Mouse (Mus musculus): ENCODE data around the gene Cd163l1. TPM values are rescaled to one million over a fixed set of nuclear protein-coding genes. Genes with fewer than 3 reads are reported as not detected.

Cd163l1 gene
- polyA plus RNA-seq (2012; rRNA removed) (0.04 and 0.05 TPM in 2 replicates), polyA plus RNA-seq (2014; fragmentation: Nextera tagmentation; extraction: Ambion mirVana) (0.11 TPM in 2 replicates)

- Histone ChIP-seq H3K27me3 (ENCODE audit: control insufficient read depth, insufficient read depth, low read length) (no peaks in the 10 kb centered on the region), H3K9ac (ENCODE audit: low read depth, low read length, severe bottlenecking) (no peak within 1 kb of the TSS), H3K36me3 (ENCODE audit: control insufficient read depth, insufficient read depth, low read length) (no peaks in the 10 kb centered on the region), H3K4me3 (replicated peaks; ENCODE audit: low read length) (no peak within 1 kb of the TSS), H3K4me1 (ENCODE audit: control insufficient read depth, insufficient read depth, low read length) (no peaks in the 10 kb centered on the region), H3K27ac (replicated peaks; ENCODE audit: low read depth, low read length) (no peak within 1 kb of the TSS), H3K4me2 (replicated peaks; ENCODE audit: low read depth, low read length, severe bottlenecking) (no peak within 1 kb of the TSS), H3K9me3 (ENCODE audit: control insufficient read depth, low read length) (no peaks in the 10 kb centered on the region)
- ATAC-seq (ENCODE audit: low FRiP score, low read depth) (no peak), DNase-seq (ENCODE audit: low spot score) (no peak)
- TF ChIP-seq POLR2A (IDR thresholded peaks at IDR 0.05; ENCODE audit: borderline replicate concordance, extremely low read depth, insufficient read depth, insufficient read length), result no peak
- 91% methylated on average over 2 of the region's 2 CpGs for WGBS
These were observed at the start of gene Cd163l1 for GRCm38 (mm10) chr7:140217967-140218366. TSS of gene Cd163l1 (plus strand) at chr7:140218267.

- WGBS, result 79% methylated on average over 4 of the region's 4 CpGs
- H3K9me3 ChIP-seq (ENCODE audit: control insufficient read depth, low read length), result no peaks in the 10 kb centered on the region; the same call in 1 of the 2 replicates
- ATAC-seq (ENCODE audit: low FRiP score, low read depth), result no peak
- no peak overlapping the region for H3K4me3 ChIP-seq (replicated peaks; ENCODE audit: low read length)
- no peak overlapping the region for H3K27ac ChIP-seq (replicated peaks; ENCODE audit: low read depth, low read length)
- H3K4me2 ChIP-seq (replicated peaks; ENCODE audit: low read depth, low read length, severe bottlenecking), result no peak overlapping the region
- no peak overlapping the region for H3K9ac ChIP-seq (ENCODE audit: low read depth, low read length, severe bottlenecking)
- no peaks in the 10 kb centered on the region for H3K36me3 ChIP-seq (ENCODE audit: control insufficient read depth, insufficient read depth, low read length)
- DNase-seq (ENCODE audit: low spot score), result no peak
- no peaks in the 10 kb centered on the region for H3K4me1 ChIP-seq (ENCODE audit: control insufficient read depth, insufficient read depth, low read length)
- TF ChIP-seq POLR2A (IDR thresholded peaks at IDR 0.05; ENCODE audit: borderline replicate concordance, extremely low read depth, insufficient read depth, insufficient read length), result no peak
- no peaks in the 10 kb centered on the region for H3K27me3 ChIP-seq (ENCODE audit: control insufficient read depth, insufficient read depth, low read length)
These were observed 48.7 kb upstream of the Cd163l1 start for GRCm38 (mm10) chr7:140169386-140169785.

- no peak for TF ChIP-seq POLR2A (IDR thresholded peaks at IDR 0.05; ENCODE audit: borderline replicate concordance, extremely low read depth, insufficient read depth, insufficient read length)
- 93% methylated on average over 3 of the region's 3 CpGs for WGBS
- no peaks in the 10 kb centered on the region for H3K4me1 ChIP-seq (ENCODE audit: control insufficient read depth, insufficient read depth, low read length)
- no peaks in the 10 kb centered on the region for H3K27me3 ChIP-seq (ENCODE audit: control insufficient read depth, insufficient read depth, low read length)
- H3K9ac ChIP-seq (ENCODE audit: low read depth, low read length, severe bottlenecking), result no peak overlapping the region
- DNase-seq (ENCODE audit: low spot score), result no peak
- no peaks in the 10 kb centered on the region for H3K36me3 ChIP-seq (ENCODE audit: control insufficient read depth, insufficient read depth, low read length)
- no peaks in the 10 kb centered on the region; the same call in 1 of the 2 replicates for H3K9me3 ChIP-seq (ENCODE audit: control insufficient read depth, low read length)
- H3K4me3 ChIP-seq (replicated peaks; ENCODE audit: low read length), result no peak overlapping the region
- H3K27ac ChIP-seq (replicated peaks; ENCODE audit: low read depth, low read length), result no peak overlapping the region
- ATAC-seq (ENCODE audit: low FRiP score, low read depth), result no peak
- no peak overlapping the region for H3K4me2 ChIP-seq (replicated peaks; ENCODE audit: low read depth, low read length, severe bottlenecking)
These were observed 47.2 kb upstream of the Cd163l1 start for GRCm38 (mm10) chr7:140170863-140171262.

- Histone ChIP-seq H3K27ac (replicated peaks; ENCODE audit: low read depth, low read length) (no peak within 1 kb of the TSS), H3K9ac (ENCODE audit: low read depth, low read length, severe bottlenecking) (no peak within 1 kb of the TSS), H3K27me3 (ENCODE audit: control insufficient read depth, insufficient read depth, low read length) (no peaks in the 10 kb centered on the region), H3K36me3 (ENCODE audit: control insufficient read depth, insufficient read depth, low read length) (no peaks in the 10 kb centered on the region), H3K4me3 (replicated peaks; ENCODE audit: low read length) (no peak within 1 kb of the TSS), H3K4me2 (replicated peaks; ENCODE audit: low read depth, low read length, severe bottlenecking) (no peak within 1 kb of the TSS), H3K9me3 (ENCODE audit: control insufficient read depth, low read length) (no peaks in the 10 kb centered on the region), H3K4me1 (ENCODE audit: control insufficient read depth, insufficient read depth, low read length) (no peaks in the 10 kb centered on the region)
- 21% methylated on average over 1 of the region's 1 CpGs for WGBS
- ATAC-seq (ENCODE audit: low FRiP score, low read depth) (no peak), DNase-seq (ENCODE audit: low spot score) (no peak)
- no peak for TF ChIP-seq POLR2A (IDR thresholded peaks at IDR 0.05; ENCODE audit: borderline replicate concordance, extremely low read depth, insufficient read depth, insufficient read length)
These were observed 45.1 kb upstream of the Cd163l1 start, which contains the start of gene Olfr523 for GRCm38 (mm10) chr7:140172936-140173335. TSS of gene Olfr523 (plus strand) at chr7:140173217.

GRCm38 (mm10) chr7:140179176-140179575, 38.9 kb upstream of the Cd163l1 start:
- H3K4me1 ChIP-seq (ENCODE audit: control insufficient read depth, insufficient read depth, low read length), result no peaks in the 10 kb centered on the region
- H3K4me3 ChIP-seq (replicated peaks; ENCODE audit: low read length), result no peak overlapping the region
- no peak overlapping the region for H3K27ac ChIP-seq (replicated peaks; ENCODE audit: low read depth, low read length)
- H3K9me3 ChIP-seq (ENCODE audit: control insufficient read depth, low read length), result no peaks in the 10 kb centered on the region
- H3K36me3 ChIP-seq (ENCODE audit: control insufficient read depth, insufficient read depth, low read length), result no peaks in the 10 kb centered on the region
- no peak overlapping the region for H3K4me2 ChIP-seq (replicated peaks; ENCODE audit: low read depth, low read length, severe bottlenecking)
- TF ChIP-seq POLR2A (IDR thresholded peaks at IDR 0.05; ENCODE audit: borderline replicate concordance, extremely low read depth, insufficient read depth, insufficient read length), result no peak
- WGBS, result 97% methylated on average over 2 of the region's 2 CpGs
- no peak overlapping the region for H3K9ac ChIP-seq (ENCODE audit: low read depth, low read length, severe bottlenecking)
- no peak for ATAC-seq (ENCODE audit: low FRiP score, low read depth)
- no peaks in the 10 kb centered on the region for H3K27me3 ChIP-seq (ENCODE audit: control insufficient read depth, insufficient read depth, low read length)
- DNase-seq (ENCODE audit: low spot score), result no peak

- Histone ChIP-seq H3K27ac (replicated peaks; ENCODE audit: low read depth, low read length) (no peak overlapping the region), H3K4me2 (replicated peaks; ENCODE audit: low read depth, low read length, severe bottlenecking) (no peak overlapping the region), H3K9ac (ENCODE audit: low read depth, low read length, severe bottlenecking) (no peak overlapping the region), H3K9me3 (ENCODE audit: control insufficient read depth, low read length) (no peaks in the 10 kb centered on the region), H3K4me3 (replicated peaks; ENCODE audit: low read length) (no peak overlapping the region), H3K4me1 (ENCODE audit: control insufficient read depth, insufficient read depth, low read length) (no peaks in the 10 kb centered on the region), H3K36me3 (ENCODE audit: control insufficient read depth, insufficient read depth, low read length) (no peaks in the 10 kb centered on the region), H3K27me3 (ENCODE audit: control insufficient read depth, insufficient read depth, low read length) (no peaks in the 10 kb centered on the region)
- 86% methylated on average over 2 of the region's 2 CpGs for WGBS
- DNase-seq (ENCODE audit: low spot score) (no peak), ATAC-seq (ENCODE audit: low FRiP score, low read depth) (no peak)
- TF ChIP-seq POLR2A (IDR thresholded peaks at IDR 0.05; ENCODE audit: borderline replicate concordance, extremely low read depth, insufficient read depth, insufficient read length), result no peak
These were observed 37.4 kb upstream of the Cd163l1 start for GRCm38 (mm10) chr7:140180692-140181091.

All from limb, embryonic 14.5 days (tissue).